Mouse (Mus musculus) adrenal gland (tissue): ENCODE data around the gene Pacsin1.

Experiments
- intact Hi-C: fragments of 180-260 bp; cut with DNase I; formaldehyde crosslinking; loops from one replicate; pipeline ENCODE4 v1.15.1; 2025

Pacsin1 gene

GRCm38 (mm10) chr17:27673945-27674344, 18.6 kb downstream of the Pacsin1 start:
- intact Hi-C loops, result no loop called here

GRCm38 (mm10) chr17:27675453-27675852, 20.1 kb downstream of the Pacsin1 start:
- intact Hi-C loops, result no loop called here

GRCm38 (mm10) chr17:27676270-27676669, 21.0 kb downstream of the Pacsin1 start:
- intact Hi-C loops, result no loop called here

- intact Hi-C loops, result no loop called here
Measured at GRCm38 (mm10) chr17:27677756-27678155, 22.4 kb downstream of the Pacsin1 start.

- intact Hi-C loops, result no loop called here
Measured at GRCm38 (mm10) chr17:27678924-27679813, 23.9 kb downstream of the Pacsin1 start.

- intact Hi-C loops, result no loop called here
Measured at GRCm38 (mm10) chr17:27684886-27685549, 29.7 kb downstream of the Pacsin1 start.

DNA sequence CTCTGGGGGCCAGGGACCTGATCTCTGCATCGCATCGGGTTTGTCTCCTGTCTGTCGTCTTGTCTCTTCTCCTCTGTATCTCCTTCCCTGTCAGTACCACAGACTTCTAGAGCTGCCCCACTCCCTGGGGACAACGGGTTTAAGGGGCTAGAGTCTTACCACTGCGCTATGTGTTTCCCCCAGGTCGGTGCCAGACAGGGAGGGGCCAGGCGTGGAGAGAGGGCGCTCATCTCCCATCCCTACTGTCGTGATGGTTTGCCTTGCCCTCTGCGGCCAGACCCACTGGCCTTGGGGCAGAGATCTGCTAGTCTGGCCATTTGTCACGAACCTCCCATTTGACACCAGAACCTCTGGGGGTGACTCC, 30.2 kb downstream of the Pacsin1 start:
- intact Hi-C loops, result no loop called here

- intact Hi-C loops, result no loop called here
Measured at GRCm38 (mm10) chr17:27686395-27686794, 31.1 kb downstream of the Pacsin1 start.

- intact Hi-C loops, result no loop called here
Measured at GRCm38 (mm10) chr17:27690993-27691693, 35.8 kb downstream of the Pacsin1 start.

- intact Hi-C loops, result no loop called here
Measured at GRCm38 (mm10) chr17:27699641-27700244, 44.4 kb downstream of the Pacsin1 start.

GRCm38 (mm10) chr17:27700812-27701211, 45.5 kb downstream of the Pacsin1 start:
- intact Hi-C loops, result no loop called here

GRCm38 (mm10) chr17:27701856-27702255, 46.5 kb downstream of the Pacsin1 start:
- intact Hi-C loops, result no loop called here

DNA sequence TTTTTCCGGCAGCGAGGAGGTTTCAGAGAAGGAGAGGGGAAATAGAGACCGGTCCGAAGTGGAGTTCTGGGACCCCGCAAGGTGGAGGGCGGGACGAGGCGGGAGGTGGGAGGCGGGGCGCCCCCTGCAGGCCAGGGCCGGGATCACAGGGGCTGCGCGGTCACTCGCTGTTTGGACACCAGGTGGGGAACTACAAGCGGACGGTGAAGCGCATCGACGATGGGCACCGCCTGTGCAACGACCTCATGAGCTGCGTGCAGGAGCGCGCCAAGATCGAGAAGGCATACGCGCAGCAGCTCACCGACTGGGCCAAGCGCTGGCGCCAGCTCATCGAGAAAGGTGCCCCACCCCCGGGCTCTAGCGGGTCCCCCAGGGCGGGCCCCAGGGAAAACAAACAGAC, 47.2 kb downstream of the Pacsin1 start:
- intact Hi-C loops, result no loop called here

- intact Hi-C loops, result no loop called here
Measured at GRCm38 (mm10) chr17:27703961-27704621, 48.8 kb downstream of the Pacsin1 start.

DNA sequence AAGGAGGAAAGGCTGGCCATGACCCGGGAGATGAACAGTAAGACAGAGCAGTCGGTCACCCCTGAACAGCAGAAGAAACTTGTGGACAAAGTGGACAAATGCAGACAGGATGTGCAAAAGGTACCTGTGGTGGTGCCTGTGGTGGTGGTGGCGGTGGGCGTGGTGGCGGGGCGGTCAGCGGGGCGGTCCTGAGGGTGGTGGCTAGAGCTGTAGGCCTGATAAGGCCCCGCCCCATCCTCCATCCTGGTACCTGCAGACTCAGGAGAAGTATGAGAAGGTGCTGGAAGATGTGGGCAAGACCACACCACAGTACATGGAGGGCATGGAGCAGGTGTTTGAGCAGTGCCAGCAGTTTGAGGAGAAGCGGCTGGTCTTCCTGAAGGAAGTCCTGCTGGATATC, 50.4 kb downstream of the Pacsin1 start:
- intact Hi-C loops, result loop anchor here (5.0 kb wide), 1 partner anchor 57 kb away; no protein-coding TSS in a partner anchor

GRCm38 (mm10) chr17:27707954-27708661, 52.8 kb downstream of the Pacsin1 start:
- intact Hi-C loops, result loop anchor here (5.0 kb wide), 1 partner anchor 54 kb away; no protein-coding TSS in a partner anchor

DNA sequence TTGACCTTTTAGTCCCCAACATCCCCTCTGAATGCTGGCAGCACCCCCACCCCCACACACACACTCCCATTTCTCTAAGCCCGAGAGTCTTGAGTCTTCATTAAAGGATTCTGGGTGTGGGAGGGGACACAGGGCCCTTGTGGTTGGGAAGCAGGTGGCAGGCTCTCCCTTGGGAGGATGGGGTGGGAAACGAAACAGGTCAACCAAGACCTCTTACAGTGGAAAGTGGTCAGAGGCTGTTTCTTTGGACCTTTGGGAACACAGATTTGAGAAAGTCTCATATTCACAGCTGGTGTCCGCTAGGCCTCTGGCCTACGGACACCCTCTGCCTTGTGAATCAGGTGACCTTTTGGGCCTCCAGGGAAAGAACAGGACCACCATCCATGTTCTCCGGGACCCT, 54.3 kb downstream of the Pacsin1 start:
- intact Hi-C loops, result loop anchor here (5.0 kb wide), 1 partner anchor 53 kb away; no protein-coding TSS in a partner anchor

DNA sequence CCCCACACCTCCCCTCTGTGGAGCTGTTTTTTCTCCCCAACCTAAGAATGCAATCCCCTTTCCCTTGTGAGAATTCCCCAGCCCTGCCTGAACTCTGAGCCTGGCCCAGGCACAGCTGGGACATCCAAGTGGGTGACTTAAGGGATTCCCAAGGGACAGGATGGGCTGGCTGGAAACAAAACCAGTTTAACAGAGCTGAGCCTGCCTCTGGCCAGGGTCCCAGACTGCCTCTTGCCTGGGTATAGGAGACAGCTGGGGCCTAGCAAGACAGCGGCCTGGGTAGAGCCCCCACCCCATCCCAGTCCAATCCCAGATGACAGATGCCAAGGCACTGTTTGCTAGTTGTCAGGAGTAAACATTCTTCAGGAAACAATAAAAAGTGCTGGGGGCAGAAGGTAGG, 57.5 kb downstream of the Pacsin1 start:
- intact Hi-C loops, result no loop called here

DNA sequence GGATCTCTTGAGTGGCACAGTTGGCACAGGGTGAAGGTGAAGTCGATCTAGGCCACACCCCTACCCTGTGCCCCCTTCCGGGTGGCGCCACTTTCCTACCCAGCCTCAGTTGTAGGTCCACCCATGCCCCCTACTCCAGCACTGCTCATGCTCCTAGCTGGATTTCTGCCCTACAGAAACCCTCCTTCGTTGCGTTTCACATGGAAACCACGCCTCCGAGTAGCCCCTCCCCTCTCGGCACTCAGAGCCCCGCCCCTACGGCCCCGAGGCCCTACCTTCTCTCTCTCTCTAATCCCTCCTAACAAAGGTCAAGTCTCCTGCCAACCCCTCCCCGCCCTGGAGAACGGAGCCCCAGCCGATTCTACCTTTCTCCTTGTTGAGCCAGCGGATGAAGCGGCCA, 61.5 kb downstream of the Pacsin1 start:
- intact Hi-C loops, result no loop called here

DNA sequence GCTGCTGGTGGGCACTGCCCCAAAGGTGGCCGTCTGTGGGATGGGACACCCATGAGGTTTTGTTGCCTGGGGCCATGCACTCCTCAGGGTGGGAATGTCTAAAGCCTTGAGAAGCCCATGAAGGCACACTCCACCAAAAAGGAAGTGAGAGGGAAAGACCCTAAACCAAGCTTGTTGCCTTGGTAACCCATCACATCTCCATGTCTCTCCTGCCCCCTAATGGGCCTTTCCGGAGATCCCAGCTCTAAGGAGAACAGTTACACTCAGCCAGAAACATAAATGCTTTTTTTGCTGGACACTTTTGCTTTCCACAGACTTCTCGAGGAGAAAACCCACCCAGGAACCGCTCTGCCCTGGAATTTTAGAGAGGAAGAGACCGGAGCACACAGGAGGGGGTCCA, 62.9 kb downstream of the Pacsin1 start:
- intact Hi-C loops, result no loop called here
